Mouse (Mus musculus) cerebellum, adult 11-12 months (tissue): Measurements from ENCODE around the gene Saa4.
"Not testable (repeated sequence)": the region's sequence is repeated elsewhere in the genome, so short reads cannot be mapped to it uniquely, and the experiment has no call there.

Source experiments
- DNase-seq: peaks from one replicate; pipeline ENCODE4 v3.0.0; 2022

Saa4 gene

GRCm38 (mm10) chr7:46714518-46714917 is 17.9 kb downstream of the Saa4 start:
- DNase-seq = peak; percentile 79

- no peak for DNase-seq
These were observed 20.2 kb downstream of the Saa4 start for GRCm38 (mm10) chr7:46712250-46712649.

- DNase-seq = peak; percentile 82
These were observed 22.0 kb downstream of the Saa4 start, which contains the start of gene Saal1 for GRCm38 (mm10) chr7:46710390-46710844. Gene Saal1 (minus strand): TSS chr7:46710680.

- DNase-seq = peak; percentile 60
These were observed 31.8 kb downstream of the Saa4 start for GRCm38 (mm10) chr7:46700521-46701025.

- DNase-seq = no peak
These were observed 35.6 kb downstream of the Saa4 start for GRCm38 (mm10) chr7:46696754-46697153.

- DNase-seq = no peak
These were observed 45.6 kb downstream of the Saa4 start for GRCm38 (mm10) chr7:46686827-46687226.

- no peak for DNase-seq
These were observed 51.7 kb downstream of the Saa4 start for GRCm38 (mm10) chr7:46680732-46681131.

GRCm38 (mm10) chr7:46679044-46679443 is 53.4 kb downstream of the Saa4 start:
- not testable (repeated sequence) for DNase-seq

GRCm38 (mm10) chr7:46678417-46678816 is 54.0 kb downstream of the Saa4 start:
- no peak for DNase-seq
